Mouse (Mus musculus): ENCODE results near the gene Rabgap1l. TPM values are rescaled to one million over a fixed set of nuclear protein-coding genes. Genes with fewer than 3 reads are reported as not detected.

The Rabgap1l gene
- polyA plus RNA-seq, 1 experiment from 2014 or later, result 16.7 TPM

DNA sequence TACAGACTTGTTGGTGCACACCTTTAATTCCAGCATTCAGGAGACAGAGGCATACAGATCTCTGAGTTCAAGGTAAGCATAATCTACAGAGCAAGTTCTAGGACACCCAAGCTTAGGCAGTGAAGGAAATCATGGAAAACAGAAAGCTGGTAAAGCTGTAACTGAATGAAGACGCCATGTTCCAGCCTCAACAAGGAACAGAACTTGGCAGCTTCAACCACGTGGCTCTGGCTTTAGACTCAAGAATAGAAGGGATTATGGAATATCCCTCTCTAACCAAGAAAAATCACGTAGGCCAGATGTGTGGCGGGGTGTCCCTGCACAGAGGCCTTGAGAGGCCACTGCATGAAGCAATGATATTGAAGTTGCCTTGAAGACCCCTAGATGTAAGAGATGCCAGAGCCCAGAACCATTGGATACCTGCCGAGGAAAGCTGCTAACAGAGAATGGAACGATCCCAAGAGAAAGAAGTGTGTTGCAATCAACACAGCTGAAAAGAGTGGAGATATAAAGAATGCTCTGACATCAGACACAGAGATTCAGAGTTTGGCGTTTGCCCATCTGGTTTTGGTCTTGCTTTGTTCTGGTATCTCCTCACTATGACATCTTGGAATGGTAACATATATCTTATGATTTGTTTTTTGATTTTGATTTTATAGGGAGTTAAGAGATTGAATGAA is 102.4 kb downstream of the Rabgap1l start:
- Histone ChIP-seq H3K9me3 (ENCODE audit: control insufficient read depth, low read length) (no peaks in the 10 kb centered on the region), H3K36me3 (ENCODE audit: control insufficient read depth, insufficient read depth, low read length) (no peaks in the 10 kb centered on the region), H3K4me2 (ENCODE audit: low read depth, low read length) (no peak overlapping the region), H3K4me1 (ENCODE audit: control insufficient read depth, insufficient read depth, low read length) (peaks cover 3% of the 10 kb centered on the region; the same call in 1 of the 2 replicates), H3K27me3 (replicated peaks; ENCODE audit: control insufficient read depth, insufficient read depth, low read length) (no peaks in the 10 kb centered on the region), H3K4me3 (ENCODE audit: low read length) (no peak overlapping the region), H3K9ac (ENCODE audit: low read depth, low read length) (no peak overlapping the region), H3K27ac (ENCODE audit: low read length) (no peak overlapping the region)
- WGBS, result 90% methylated on average over 7 of the region's 7 CpGs
- no peak for ATAC-seq

DNA sequence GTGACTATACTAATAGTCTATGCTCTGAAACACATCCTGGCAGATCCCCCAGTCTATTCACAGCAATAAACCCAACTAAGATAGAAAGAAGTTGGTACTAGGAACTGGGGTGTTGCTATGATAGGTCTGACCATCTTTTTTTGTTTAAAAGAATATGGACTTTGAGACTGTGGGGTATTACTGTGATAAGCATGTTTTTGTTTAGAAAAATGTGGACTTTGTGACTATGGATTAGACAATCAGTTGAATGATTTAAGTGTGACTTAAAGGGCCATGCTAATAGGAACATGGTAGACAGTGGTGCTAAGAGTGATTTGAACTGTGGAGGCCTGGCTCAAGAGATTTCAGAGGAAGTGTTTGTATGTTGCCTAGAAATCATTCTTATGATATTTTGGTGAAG is 103.5 kb downstream of the Rabgap1l start:
- Histone ChIP-seq H3K4me3 (ENCODE audit: low read length) (no peak overlapping the region), H3K9me3 (ENCODE audit: control insufficient read depth, low read length) (no peaks in the 10 kb centered on the region), H3K27me3 (replicated peaks; ENCODE audit: control insufficient read depth, insufficient read depth, low read length) (no peaks in the 10 kb centered on the region), H3K9ac (ENCODE audit: low read depth, low read length) (no peak overlapping the region), H3K4me1 (ENCODE audit: control insufficient read depth, insufficient read depth, low read length) (peaks cover 3% of the 10 kb centered on the region; the same call in 1 of the 2 replicates), H3K36me3 (ENCODE audit: control insufficient read depth, insufficient read depth, low read length) (no peaks in the 10 kb centered on the region), H3K27ac (ENCODE audit: low read length) (no peak overlapping the region), H3K4me2 (ENCODE audit: low read depth, low read length) (no peak overlapping the region)
- no peak for ATAC-seq

DNA sequence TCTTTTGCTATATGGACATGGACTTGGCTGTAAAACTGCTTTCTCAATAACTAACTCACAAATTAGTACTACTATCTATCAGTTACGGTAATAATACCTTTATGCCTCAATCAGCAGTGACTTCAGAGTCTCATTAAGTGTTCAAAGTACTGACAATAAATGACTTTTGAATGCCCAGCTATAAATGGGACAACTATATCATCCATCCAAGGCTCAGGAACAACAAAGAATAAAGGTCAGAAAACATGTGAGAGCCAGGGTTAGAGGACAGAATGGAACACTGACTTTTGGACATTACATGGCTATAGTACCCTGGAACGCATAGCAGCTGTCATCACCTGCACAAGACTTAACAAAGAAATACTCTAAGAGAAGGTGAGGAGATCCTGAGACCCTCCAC is 108.8 kb downstream of the Rabgap1l start:
- Histone ChIP-seq H3K27me3 (replicated peaks; ENCODE audit: control insufficient read depth, insufficient read depth, low read length) (no peaks in the 10 kb centered on the region), H3K9me3 (ENCODE audit: control insufficient read depth, low read length) (no peaks in the 10 kb centered on the region), H3K4me3 (ENCODE audit: low read length) (no peak overlapping the region), H3K9ac (ENCODE audit: low read depth, low read length) (no peak overlapping the region), H3K4me1 (ENCODE audit: control insufficient read depth, insufficient read depth, low read length) (no peaks in the 10 kb centered on the region), H3K4me2 (ENCODE audit: low read depth, low read length) (no peak overlapping the region), H3K36me3 (ENCODE audit: control insufficient read depth, insufficient read depth, low read length) (no peaks in the 10 kb centered on the region), H3K27ac (ENCODE audit: low read length) (no peak overlapping the region)
- 77% methylated on average over 2 of the region's 2 CpGs for WGBS
- ATAC-seq, result peak; percentile 69

DNA sequence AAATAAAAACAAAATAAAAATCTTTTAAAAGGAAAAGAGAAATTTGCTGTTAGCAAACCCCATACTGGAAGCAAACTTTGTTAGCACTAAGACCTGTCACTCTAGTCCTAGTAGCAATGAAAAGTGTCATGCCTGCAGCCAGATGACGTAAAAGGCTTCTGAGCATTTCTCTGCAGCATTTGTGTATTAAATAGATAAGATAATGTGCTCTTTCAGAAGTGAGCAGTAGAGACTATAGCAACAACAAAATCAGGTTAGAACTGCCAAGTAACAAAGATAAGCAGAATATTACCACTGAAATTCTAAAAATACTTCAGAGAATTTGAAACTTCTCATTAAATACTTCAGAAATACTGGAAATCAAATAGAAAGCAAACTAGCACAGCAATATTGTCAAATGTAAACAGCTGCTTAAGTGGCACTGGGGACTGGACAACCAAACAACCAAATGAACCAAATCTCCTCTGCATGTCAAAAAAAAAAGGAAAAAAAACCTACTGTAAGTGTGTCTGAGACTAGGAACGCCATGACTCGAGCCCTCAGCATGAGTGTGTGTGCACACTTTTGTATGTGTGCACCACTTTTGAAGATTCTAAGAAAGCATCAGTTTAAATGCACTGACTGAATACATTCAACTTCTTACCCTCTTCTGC is 111.5 kb downstream of the Rabgap1l start:
- 74% methylated on average over 3 of the region's 3 CpGs for WGBS
- Histone ChIP-seq H3K4me1 (ENCODE audit: control insufficient read depth, insufficient read depth, low read length) (no peaks in the 10 kb centered on the region), H3K27me3 (replicated peaks; ENCODE audit: control insufficient read depth, insufficient read depth, low read length) (no peaks in the 10 kb centered on the region), H3K36me3 (ENCODE audit: control insufficient read depth, insufficient read depth, low read length) (no peaks in the 10 kb centered on the region), H3K9me3 (ENCODE audit: control insufficient read depth, low read length) (no peaks in the 10 kb centered on the region), H3K27ac (ENCODE audit: low read length) (no peak overlapping the region), H3K9ac (ENCODE audit: low read depth, low read length) (no peak overlapping the region), H3K4me3 (ENCODE audit: low read length) (no peak overlapping the region), H3K4me2 (ENCODE audit: low read depth, low read length) (no peak overlapping the region)
- no peak for ATAC-seq

DNA sequence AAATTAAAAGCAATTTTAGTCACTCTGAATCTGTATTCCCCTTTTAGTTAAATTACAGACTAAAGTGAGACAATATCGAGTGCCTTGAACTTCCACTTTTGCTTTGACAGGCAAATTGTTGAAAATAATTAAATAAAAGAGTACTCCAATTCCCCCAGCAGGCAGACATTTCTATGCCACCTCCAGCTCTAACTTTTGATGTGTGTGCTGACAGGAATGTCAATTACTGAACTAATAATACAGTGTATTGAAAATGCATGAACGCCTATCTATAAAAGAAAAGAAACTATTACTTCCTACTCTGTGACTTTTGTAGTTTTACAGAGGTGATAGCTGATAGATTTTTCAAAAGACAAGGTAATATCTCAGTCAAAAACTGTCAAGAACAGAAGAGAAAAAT is 118.2 kb downstream of the Rabgap1l start:
- 83% methylated on average over 2 of the region's 2 CpGs for WGBS
- H3K36me3 ChIP-seq (ENCODE audit: control insufficient read depth, insufficient read depth, low read length), result no peaks in the 10 kb centered on the region
- H3K9me3 ChIP-seq (ENCODE audit: control insufficient read depth, low read length), result no peaks in the 10 kb centered on the region
- no peaks in the 10 kb centered on the region for H3K4me1 ChIP-seq (ENCODE audit: control insufficient read depth, insufficient read depth, low read length)
- H3K27ac ChIP-seq (ENCODE audit: low read length), result no peak overlapping the region
- no peak overlapping the region for H3K4me2 ChIP-seq (ENCODE audit: low read depth, low read length)
- no peak overlapping the region for H3K9ac ChIP-seq (ENCODE audit: low read depth, low read length)
- H3K27me3 ChIP-seq (replicated peaks; ENCODE audit: control insufficient read depth, insufficient read depth, low read length), result no peaks in the 10 kb centered on the region
- no peak overlapping the region for H3K4me3 ChIP-seq (ENCODE audit: low read length)
- ATAC-seq, result no peak

DNA sequence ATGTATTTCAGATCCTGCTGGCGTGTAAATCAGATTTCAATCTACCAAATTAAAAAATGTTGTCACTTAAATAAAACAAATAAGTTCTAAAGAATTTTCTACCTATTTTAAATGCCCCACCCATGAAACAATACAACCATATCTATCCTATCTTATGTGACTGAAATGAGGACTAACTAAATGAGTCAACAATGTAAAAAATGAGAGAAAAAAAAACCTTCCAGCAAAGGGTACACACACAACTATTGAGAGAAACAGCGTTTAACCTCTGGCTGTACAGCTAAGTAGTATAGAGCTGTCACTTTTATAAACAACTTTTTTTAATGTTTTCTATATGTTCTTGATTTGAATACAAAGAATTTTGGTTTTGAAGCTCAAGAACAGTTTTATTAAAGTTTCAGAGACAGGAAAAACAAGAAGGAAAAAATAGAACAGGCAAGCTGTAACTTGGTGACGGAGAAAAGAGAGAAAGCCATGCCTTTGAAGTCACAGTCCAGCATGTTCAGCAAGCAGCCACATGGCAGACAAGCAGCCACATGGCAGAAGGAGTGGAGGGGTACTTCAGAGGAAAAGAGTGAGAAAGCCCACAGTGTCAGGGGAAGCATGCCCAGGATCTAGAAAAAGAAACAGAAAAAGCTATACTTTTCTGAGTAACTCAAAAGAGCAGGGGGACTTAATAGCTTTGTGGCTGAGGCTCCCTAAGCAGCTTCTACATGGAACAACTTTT is 120.8 kb downstream of the Rabgap1l start:
- Histone ChIP-seq H3K9ac (ENCODE audit: low read depth, low read length) (no peak overlapping the region), H3K9me3 (ENCODE audit: control insufficient read depth, low read length) (no peaks in the 10 kb centered on the region), H3K27ac (ENCODE audit: low read length) (no peak overlapping the region), H3K4me1 (ENCODE audit: control insufficient read depth, insufficient read depth, low read length) (no peaks in the 10 kb centered on the region), H3K4me2 (ENCODE audit: low read depth, low read length) (no peak overlapping the region), H3K27me3 (replicated peaks; ENCODE audit: control insufficient read depth, insufficient read depth, low read length) (no peaks in the 10 kb centered on the region), H3K36me3 (ENCODE audit: control insufficient read depth, insufficient read depth, low read length) (no peaks in the 10 kb centered on the region), H3K4me3 (ENCODE audit: low read length) (no peak overlapping the region)
- ATAC-seq, result no peak
- WGBS, result 72% methylated on average over 3 of the region's 3 CpGs

DNA sequence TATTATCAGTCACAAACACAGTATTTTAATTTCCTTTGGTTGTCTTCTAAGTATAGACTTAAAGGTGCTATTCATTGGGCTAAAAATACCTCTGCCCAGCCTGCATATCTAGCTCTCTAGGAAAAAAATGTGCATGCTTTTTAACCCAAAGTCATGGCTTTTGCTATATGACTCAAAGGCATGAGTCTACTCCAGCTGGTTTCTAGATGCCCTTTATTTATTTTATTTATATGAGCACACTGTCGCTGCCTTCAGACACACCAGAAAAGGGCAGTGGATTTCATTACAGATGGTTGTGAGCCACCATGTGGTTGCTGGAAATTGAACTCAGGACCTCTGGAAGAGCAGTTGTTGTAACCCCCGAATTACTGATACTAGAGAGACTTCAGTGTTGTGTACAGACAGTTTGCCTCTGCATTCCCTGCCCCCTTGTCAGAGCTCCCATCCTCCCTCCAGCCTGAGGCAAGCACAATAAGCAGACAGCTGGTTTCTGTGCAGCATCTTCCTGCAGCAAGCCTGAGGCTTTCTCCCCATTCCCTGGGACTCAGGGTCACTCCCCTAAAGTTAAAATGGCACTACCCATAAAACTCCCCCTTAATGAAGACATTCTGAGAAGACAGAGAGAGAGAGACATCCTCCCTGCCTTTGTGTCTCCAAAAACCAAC is 137.1 kb downstream of the Rabgap1l start:
- Histone ChIP-seq H3K27ac (ENCODE audit: low read length) (no peak overlapping the region), H3K4me2 (ENCODE audit: low read depth, low read length) (no peak overlapping the region), H3K9me3 (ENCODE audit: control insufficient read depth, low read length) (no peaks in the 10 kb centered on the region), H3K36me3 (ENCODE audit: control insufficient read depth, insufficient read depth, low read length) (no peaks in the 10 kb centered on the region), H3K9ac (ENCODE audit: low read depth, low read length) (no peak overlapping the region), H3K4me3 (ENCODE audit: low read length) (no peak overlapping the region), H3K27me3 (replicated peaks; ENCODE audit: control insufficient read depth, insufficient read depth, low read length) (no peaks in the 10 kb centered on the region), H3K4me1 (ENCODE audit: control insufficient read depth, insufficient read depth, low read length) (no peaks in the 10 kb centered on the region)
- WGBS, result 42% methylated on average over 2 of the region's 2 CpGs
- no peak for ATAC-seq

DNA sequence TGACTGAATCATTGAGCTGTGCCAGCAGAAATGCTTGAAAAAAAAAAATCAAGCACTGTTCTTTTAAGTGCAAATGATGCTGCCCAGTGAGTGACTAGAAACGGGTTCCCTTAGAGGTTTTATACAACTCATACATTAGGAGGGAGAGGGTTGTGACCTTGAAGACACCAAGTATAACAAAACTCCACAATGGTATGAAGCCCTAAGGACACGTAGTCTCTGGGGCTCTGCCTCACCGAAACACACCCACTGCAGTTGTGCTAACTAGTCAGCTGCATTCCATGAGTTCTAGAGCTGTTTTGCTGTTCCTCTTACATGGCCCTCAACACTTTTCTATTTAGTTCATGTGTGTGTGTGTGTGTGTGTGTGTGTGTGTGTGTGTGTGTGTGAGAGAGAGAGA is 141.3 kb downstream of the Rabgap1l start:
- no peak overlapping the region for H3K27ac ChIP-seq (ENCODE audit: low read length)
- no peaks in the 10 kb centered on the region for H3K4me1 ChIP-seq (ENCODE audit: control insufficient read depth, insufficient read depth, low read length)
- 38% methylated on average over 3 of the region's 3 CpGs for WGBS
- H3K9ac ChIP-seq (ENCODE audit: low read depth, low read length), result no peak overlapping the region
- no peak overlapping the region for H3K4me3 ChIP-seq (ENCODE audit: low read length)
- no peak overlapping the region for H3K4me2 ChIP-seq (ENCODE audit: low read depth, low read length)
- ATAC-seq, result no peak
- H3K9me3 ChIP-seq (ENCODE audit: control insufficient read depth, low read length), result no peaks in the 10 kb centered on the region
- no peaks in the 10 kb centered on the region for H3K36me3 ChIP-seq (ENCODE audit: control insufficient read depth, insufficient read depth, low read length)
- no peaks in the 10 kb centered on the region for H3K27me3 ChIP-seq (replicated peaks; ENCODE audit: control insufficient read depth, insufficient read depth, low read length)

DNA sequence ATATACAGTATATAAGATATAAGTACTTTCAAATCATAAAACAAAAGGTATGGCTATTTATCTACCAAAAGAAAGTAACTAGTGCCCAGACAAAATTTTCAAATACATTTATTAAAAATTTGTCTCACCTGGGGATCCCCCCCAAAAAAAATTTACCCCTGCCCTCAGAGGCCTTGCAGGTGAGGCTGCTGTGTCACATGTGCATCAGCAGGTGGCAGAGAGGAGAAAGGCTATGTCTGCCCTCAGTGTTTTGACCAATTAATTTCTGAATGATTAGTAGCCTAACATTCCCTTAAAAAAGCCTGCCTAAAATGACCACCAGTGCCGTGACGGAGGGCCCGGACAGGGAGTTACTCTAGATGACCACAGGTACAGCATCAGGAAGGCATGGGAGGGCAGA is 147.6 kb downstream of the Rabgap1l start:
- Histone ChIP-seq H3K4me2 (ENCODE audit: low read depth, low read length) (no peak overlapping the region), H3K9me3 (ENCODE audit: control insufficient read depth, low read length) (no peaks in the 10 kb centered on the region), H3K9ac (ENCODE audit: low read depth, low read length) (no peak overlapping the region), H3K4me1 (ENCODE audit: control insufficient read depth, insufficient read depth, low read length) (no peaks in the 10 kb centered on the region), H3K27ac (ENCODE audit: low read length) (no peak overlapping the region), H3K36me3 (ENCODE audit: control insufficient read depth, insufficient read depth, low read length) (no peaks in the 10 kb centered on the region), H3K4me3 (ENCODE audit: low read length) (no peak overlapping the region), H3K27me3 (replicated peaks; ENCODE audit: control insufficient read depth, insufficient read depth, low read length) (no peaks in the 10 kb centered on the region)
- ATAC-seq, result no peak
- 93% methylated on average over 3 of the region's 3 CpGs for WGBS
